In the genomic region with DNA sequence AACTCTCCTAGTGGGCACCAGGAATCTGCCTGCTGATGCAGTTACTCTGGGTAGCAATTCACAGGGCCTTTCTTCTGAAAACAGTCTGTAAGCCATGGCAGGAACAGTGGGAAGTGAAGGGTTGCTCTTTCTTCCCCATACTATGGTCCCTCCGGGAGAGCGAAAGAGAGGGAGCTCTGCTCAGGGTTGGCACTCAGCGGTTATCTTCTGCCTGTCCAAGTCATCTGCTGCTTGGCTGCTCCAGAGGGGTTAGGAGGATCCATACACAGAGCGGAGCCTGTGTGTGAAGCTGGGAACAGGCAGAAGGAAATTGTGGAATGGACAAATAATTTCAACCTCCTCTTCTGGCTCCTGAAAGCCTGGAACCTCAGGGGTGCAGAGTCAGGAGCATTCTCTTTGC, we compare ENCODE assay signal across 13 mouse cellular contexts.
"Had no signal": no experiment of that assay in that cellular context is flagged by ENCODE, and none has a peak within 500 bp of the region (broad histone marks: within the 10 kb centered on the region; RNA-seq: fewer than 3 reads in every experiment).

No protein-coding gene starts in this region.

- H3K36me3 ChIP-seq: limb, embryonic 15.5 days; liver, embryonic 12.5 days; midbrain, embryonic 13.5 days; neural tube, embryonic 15.5 days had no signal

- H3K4me2 ChIP-seq: limb, embryonic 15.5 days; liver, embryonic 12.5 days; lung, embryonic 14.5 days; midbrain, embryonic 13.5 days; neural tube, embryonic 15.5 days had no signal

- ATAC-seq: liver, embryonic 12.5 days; midbrain, embryonic 13.5 days had no signal

- H3K9ac ChIP-seq: limb, embryonic 15.5 days; liver, embryonic 12.5 days; lung, embryonic 14.5 days; midbrain, embryonic 13.5 days; neural tube, embryonic 15.5 days had no signal

- H3K4me1 ChIP-seq: liver, embryonic 12.5 days had no signal

- H3K27me3 ChIP-seq: limb, embryonic 15.5 days; liver, embryonic 12.5 days; midbrain, embryonic 13.5 days; neural tube, embryonic 15.5 days had no signal

- H3K9me3 ChIP-seq: limb, embryonic 15.5 days; liver, embryonic 12.5 days; midbrain, embryonic 13.5 days; neural tube, embryonic 15.5 days had no signal

- DNase-seq: kidney, adult 2 months; kidney, postnatal 14 days; left cerebral cortex, postnatal 4 days; lung, embryonic 14.5 days; lung, postnatal 14 days; thymus, adult 18-20 months; thymus, postnatal 14 days had no signal

- H3K27ac ChIP-seq: limb, embryonic 15.5 days; liver, embryonic 12.5 days; macrophage; midbrain, embryonic 13.5 days; neural tube, embryonic 15.5 days had no signal

- H3K4me3 ChIP-seq: limb, embryonic 15.5 days; liver, embryonic 12.5 days; midbrain, embryonic 13.5 days; myocyte; neural tube, embryonic 15.5 days had no signal
